Mouse (Mus musculus): Measurements from ENCODE around the gene Kif16b. TPM values are rescaled to one million over a fixed set of nuclear protein-coding genes. Genes with fewer than 3 reads are reported as not detected.
"Not testable (repeated sequence)": the region's sequence is repeated elsewhere in the genome, so short reads cannot be mapped to it uniquely, and the experiment has no call there.

Gene Kif16b
- polyA plus RNA-seq, 1 experiment from 2014 or later: 9.4 TPM

DNA sequence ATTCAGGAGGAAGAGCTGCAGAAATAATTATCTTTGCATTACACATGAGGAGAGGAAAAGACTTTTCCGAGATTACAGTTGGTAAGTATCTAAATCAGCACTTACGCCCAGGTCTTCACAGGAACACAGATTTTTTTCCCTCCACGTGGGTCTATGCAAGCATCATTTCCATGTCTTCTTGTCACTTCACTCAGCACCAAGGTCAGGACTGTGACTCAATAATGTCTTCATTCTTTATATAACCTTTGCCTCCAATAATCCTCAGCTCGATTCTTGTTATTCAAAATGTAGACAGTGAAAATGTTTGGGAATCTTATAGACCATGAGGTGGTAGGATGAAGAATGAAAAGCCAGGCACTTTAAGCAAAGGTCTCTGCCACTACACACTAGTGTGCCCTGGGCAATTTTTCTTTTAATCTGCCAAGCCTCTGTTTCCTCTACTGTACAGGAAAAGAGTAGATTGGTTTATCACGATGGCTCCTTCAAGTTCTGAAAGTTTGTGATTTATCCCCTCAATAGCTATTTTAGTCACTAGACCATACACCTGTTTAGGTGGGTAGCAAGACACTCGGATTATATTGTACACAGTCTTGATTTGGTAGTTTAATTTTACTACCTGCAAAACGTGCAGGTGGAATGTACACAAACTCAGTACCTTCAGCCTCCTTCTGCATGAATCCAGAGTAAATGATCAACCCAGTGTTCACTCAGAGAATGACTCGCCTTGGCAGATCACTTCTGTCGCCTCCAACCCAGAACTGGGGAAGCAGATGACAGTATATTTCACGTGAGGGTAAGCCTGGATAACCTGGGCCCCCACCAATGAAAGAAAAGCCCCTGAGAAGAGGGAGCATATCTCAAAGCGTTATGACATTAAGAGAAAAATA is 316.2 kb downstream of the Kif16b start:
- Histone ChIP-seq H3K4me3 (no peak overlapping the region), H3K27ac (replicated peaks) (no peak overlapping the region), H3K4me2 (no peak overlapping the region), H3K9me3 (no peaks in the 10 kb centered on the region), H3K27me3 (replicated peaks) (no peaks in the 10 kb centered on the region), H3K36me3 (no peaks in the 10 kb centered on the region), H3K9ac (no peak overlapping the region), H3K4me1 (peaks cover 21% of the 10 kb centered on the region)
- no peak for ATAC-seq (ENCODE audit: extremely low read depth, insufficient number of reproducible peaks, low FRiP score, low TSS enrichment)
- WGBS: 75% methylated on average over 11 of the region's 11 CpGs

DNA sequence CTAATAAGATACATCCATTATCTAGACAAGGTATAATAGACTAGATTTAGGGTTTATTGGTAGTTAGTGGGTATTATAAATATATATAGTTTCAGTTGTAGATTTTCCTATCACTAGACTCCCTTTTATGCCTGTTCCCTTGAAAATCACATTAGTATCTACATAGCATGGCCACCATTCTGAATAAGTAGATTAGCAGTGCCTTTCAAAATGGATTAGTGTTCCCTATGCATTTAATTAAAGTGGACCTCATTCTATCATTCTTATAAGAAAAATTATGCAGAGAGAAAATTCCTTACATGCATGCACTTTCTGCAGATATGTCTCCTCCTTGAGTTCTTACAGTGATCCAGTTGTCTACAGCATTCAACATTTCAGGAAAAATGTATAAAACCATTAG is 320.9 kb downstream of the Kif16b start:
- Histone ChIP-seq H3K4me2 (no peak overlapping the region), H3K36me3 (no peaks in the 10 kb centered on the region), H3K9ac (no peak overlapping the region), H3K27ac (replicated peaks) (no peak overlapping the region), H3K9me3 (no peaks in the 10 kb centered on the region), H3K27me3 (replicated peaks) (no peaks in the 10 kb centered on the region), H3K4me1 (peaks cover 13% of the 10 kb centered on the region), H3K4me3 (no peak overlapping the region)
- no peak for ATAC-seq (ENCODE audit: extremely low read depth, insufficient number of reproducible peaks, low FRiP score, low TSS enrichment)

DNA sequence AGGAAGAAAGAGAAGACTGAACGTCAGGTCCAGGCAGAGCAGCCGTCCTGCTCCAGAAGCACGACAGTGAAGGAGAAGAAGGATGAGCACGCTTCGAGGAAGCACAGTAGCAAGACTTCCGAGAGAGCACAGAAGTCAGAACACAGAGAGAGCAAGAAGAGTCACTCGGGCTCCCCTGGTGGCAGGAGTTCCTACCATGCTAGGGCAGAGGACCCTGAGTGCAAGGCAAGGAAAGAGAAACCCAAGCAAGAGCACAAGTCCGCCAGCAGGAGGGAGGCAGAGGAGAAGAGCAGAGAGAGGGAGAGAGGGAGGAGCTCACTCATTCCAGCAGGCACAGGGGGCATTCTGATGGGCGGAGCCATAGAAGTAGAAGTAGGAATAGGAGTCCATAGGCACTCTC is 323.9 kb downstream of the Kif16b start:
- not testable (repeated sequence) for H3K27ac ChIP-seq (replicated peaks); H3K9me3 ChIP-seq; H3K9ac ChIP-seq; H3K4me1 ChIP-seq; ATAC-seq (ENCODE audit: extremely low read depth, insufficient number of reproducible peaks, low FRiP score, low TSS enrichment); H3K36me3 ChIP-seq; H3K4me2 ChIP-seq; H3K27me3 ChIP-seq (replicated peaks); H3K4me3 ChIP-seq
- WGBS: 55% methylated on average over 9 of the region's 9 CpGs

DNA sequence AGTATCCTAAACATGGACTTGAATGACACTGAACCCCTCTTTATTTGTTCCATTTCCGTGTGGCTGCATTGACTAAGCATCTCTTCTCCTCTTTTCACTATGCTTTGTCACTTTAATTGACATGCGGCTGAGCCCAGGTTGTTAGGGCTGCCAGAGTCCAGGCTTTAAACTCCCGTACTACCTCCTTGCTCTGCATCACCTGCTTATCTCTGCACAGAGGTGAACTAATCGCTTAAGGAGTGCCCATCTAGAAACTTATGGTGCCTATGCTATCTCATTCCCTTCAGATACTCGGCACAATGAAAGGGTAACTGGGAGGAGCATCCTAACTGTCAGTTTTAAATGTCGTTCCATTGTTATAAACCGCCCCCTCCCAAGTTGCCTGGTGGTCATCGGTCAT is 331.6 kb downstream of the Kif16b start:
- 62% methylated on average over 8 of the region's 8 CpGs for WGBS
- Histone ChIP-seq H3K4me1 (no peaks in the 10 kb centered on the region), H3K4me3 (no peak overlapping the region), H3K4me2 (no peak overlapping the region), H3K27me3 (replicated peaks) (no peaks in the 10 kb centered on the region), H3K9me3 (no peaks in the 10 kb centered on the region), H3K27ac (replicated peaks) (no peak overlapping the region), H3K36me3 (no peaks in the 10 kb centered on the region), H3K9ac (no peak overlapping the region)
- ATAC-seq (ENCODE audit: extremely low read depth, insufficient number of reproducible peaks, low FRiP score, low TSS enrichment): no peak

Other genes starting within 250 kb of the Kif16b start
- 41.8 and 43.9 TPM in 2 replicates for gene Snrpb2, start 161.5 kb upstream of the Kif16b start, polyA plus RNA-seq (2015; fragmentation: Nextera tagmentation; extraction: Ambion mirVana)
- 0.42 and 0.67 TPM in 2 replicates for gene Otor, start 176.9 kb upstream of the Kif16b start, polyA plus RNA-seq (2015; fragmentation: Nextera tagmentation; extraction: Ambion mirVana)